Mouse (Mus musculus): ENCODE measurements at regions not wholly inside any gene's neighbourhood (a gene's known extent, or its start where the extent isn't known, plus 50 kb on each side); places are given as distances from the start of the nearest gene placed in this dataset.

DNA sequence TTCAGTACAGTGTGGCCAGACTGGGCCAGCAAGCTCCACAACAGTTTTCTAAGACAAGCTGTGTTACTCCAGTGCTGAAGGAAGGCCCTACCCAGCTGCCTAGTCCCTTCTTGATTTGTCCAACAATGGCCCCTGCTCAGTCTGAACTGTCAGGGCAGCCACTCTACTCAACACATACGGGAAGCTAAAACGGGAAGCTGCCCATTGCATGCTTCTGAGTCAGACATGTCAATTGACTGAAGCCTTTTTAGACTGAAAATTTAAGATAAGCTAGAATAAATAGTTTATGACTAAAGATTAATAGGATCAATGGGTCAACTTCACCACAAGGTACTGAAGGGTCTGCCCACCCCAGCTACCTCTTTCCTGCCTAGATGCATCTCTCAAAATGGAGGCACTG, 181.4 kb upstream of the Cdyl start:
- Histone ChIP-seq H3K9ac (no peak overlapping the region), H3K27me3 (replicated peaks) (no peaks in the 10 kb centered on the region), H3K27ac (ENCODE audit: poor library complexity, severe bottlenecking) (no peak overlapping the region), H3K9me3 (replicated peaks) (no peaks in the 10 kb centered on the region), H3K4me2 (no peak overlapping the region), H3K36me3 (no peaks in the 10 kb centered on the region), H3K4me3 (no peak overlapping the region), H3K4me1 (replicated peaks) (no peaks in the 10 kb centered on the region)
- WGBS, result 76% methylated on average over 2 of the region's 2 CpGs
- no peak for ATAC-seq (ENCODE audit: insufficient number of reproducible peaks, low FRiP score)

- no peak overlapping the region for H3K4me3 ChIP-seq
- ATAC-seq (ENCODE audit: insufficient number of reproducible peaks, low FRiP score), result no peak
Measured at GRCm38 (mm10) chr13:35482340-35482739, 177.3 kb upstream of the Cdyl start.

DNA sequence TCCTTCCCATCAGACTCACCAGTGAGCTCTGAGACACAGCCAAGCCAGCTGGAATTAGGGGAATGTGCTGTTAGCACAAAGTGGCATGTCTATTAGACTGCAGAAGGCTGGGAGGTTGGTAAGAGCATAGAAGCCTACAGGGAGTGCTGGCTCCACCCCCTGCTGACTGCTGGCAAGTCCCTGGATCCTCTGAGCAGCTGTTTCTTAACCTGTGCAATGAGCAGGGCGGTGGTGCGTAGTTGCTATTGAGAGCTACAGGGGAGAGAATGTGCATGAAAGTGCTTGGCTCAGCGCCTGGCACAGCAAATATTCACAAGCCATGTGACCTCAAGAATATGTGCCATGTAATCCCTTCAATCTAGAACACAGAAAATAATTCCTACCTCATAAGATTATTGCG, 173.5 kb upstream of the Cdyl start:
- ATAC-seq (ENCODE audit: insufficient number of reproducible peaks, low FRiP score), result no peak
- WGBS, result 74% methylated on average over 4 of the region's 4 CpGs

More at GRCm38 (mm10) chr13:35482340-35482739, 177.3 kb upstream of the Cdyl start:
- Histone ChIP-seq H3K27ac (ENCODE audit: poor library complexity, severe bottlenecking) (no peak overlapping the region), H3K9ac (no peak overlapping the region), H3K27me3 (replicated peaks) (no peaks in the 10 kb centered on the region), H3K36me3 (no peaks in the 10 kb centered on the region), H3K4me1 (replicated peaks) (no peaks in the 10 kb centered on the region), H3K4me2 (no peak overlapping the region), H3K9me3 (replicated peaks) (no peaks in the 10 kb centered on the region)
- WGBS, result 79% methylated on average over 4 of the region's 4 CpGs

DNA sequence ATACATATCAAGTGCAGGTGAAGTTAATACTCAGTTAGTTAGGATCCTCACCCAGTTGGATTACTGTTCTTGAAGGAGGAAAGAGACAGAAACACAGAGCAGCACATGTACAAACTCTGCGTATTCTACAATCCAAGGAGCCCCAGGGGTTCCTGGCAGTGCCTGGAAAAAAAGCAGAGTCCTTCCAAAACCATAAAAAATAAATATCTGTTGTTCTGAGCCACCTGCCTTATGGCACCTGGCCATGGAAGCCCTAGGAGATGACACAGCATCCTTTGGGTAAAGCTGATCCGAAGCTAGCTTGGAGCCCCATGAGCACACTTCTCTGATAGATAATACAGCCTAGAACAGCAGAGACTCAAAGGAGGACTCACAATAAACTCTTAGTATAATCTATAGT, 159.9 kb upstream of the Cdyl start:
- H3K27ac ChIP-seq (ENCODE audit: poor library complexity, severe bottlenecking), result no peak overlapping the region
- no peaks in the 10 kb centered on the region for H3K27me3 ChIP-seq (replicated peaks)
- H3K4me3 ChIP-seq, result no peak overlapping the region
- no peaks in the 10 kb centered on the region for H3K36me3 ChIP-seq
- no peak overlapping the region for H3K4me2 ChIP-seq
- no peak overlapping the region for H3K9ac ChIP-seq
- H3K4me1 ChIP-seq (replicated peaks), result no peaks in the 10 kb centered on the region
- WGBS, result 82% methylated on average over 2 of the region's 2 CpGs
- peaks cover 7% of the 10 kb centered on the region; the same call in 1 of the 2 replicates for H3K9me3 ChIP-seq (replicated peaks)
- no peak for ATAC-seq (ENCODE audit: insufficient number of reproducible peaks, low FRiP score)

More for the DNA sequence above, 173.5 kb upstream of the Cdyl start:
- H3K27me3 ChIP-seq (replicated peaks), result no peaks in the 10 kb centered on the region
- H3K4me2 ChIP-seq, result no peak overlapping the region
- no peak overlapping the region for H3K4me3 ChIP-seq
- H3K9me3 ChIP-seq (replicated peaks), result 0 out of 2 replicates have a peak, but pooled peaks cover 2% of the 10 kb centered on the region
- H3K4me1 ChIP-seq (replicated peaks), result no peaks in the 10 kb centered on the region
- H3K9ac ChIP-seq, result no peak overlapping the region
- H3K27ac ChIP-seq (ENCODE audit: poor library complexity, severe bottlenecking), result no peak overlapping the region
- no peaks in the 10 kb centered on the region for H3K36me3 ChIP-seq

- no peak overlapping the region for H3K27ac ChIP-seq (ENCODE audit: poor library complexity, severe bottlenecking)
- no peak for ATAC-seq (ENCODE audit: insufficient number of reproducible peaks, low FRiP score)
Measured at GRCm38 (mm10) chr13:35500891-35501290, 158.7 kb upstream of the Cdyl start.

GRCm38 (mm10) chr13:35501351-35502146, 158.1 kb upstream of the Cdyl start:
- H3K27me3 ChIP-seq (replicated peaks), result no peaks in the 10 kb centered on the region
- no peaks in the 10 kb centered on the region for H3K36me3 ChIP-seq
- H3K27ac ChIP-seq (ENCODE audit: poor library complexity, severe bottlenecking), result no peak overlapping the region
- no peak overlapping the region for H3K9ac ChIP-seq
- H3K4me3 ChIP-seq, result no peak overlapping the region
- no peak for ATAC-seq (ENCODE audit: insufficient number of reproducible peaks, low FRiP score)
- H3K4me1 ChIP-seq (replicated peaks), result no peaks in the 10 kb centered on the region
- H3K9me3 ChIP-seq (replicated peaks), result no peaks in the 10 kb centered on the region
- 61% methylated on average over 11 of the region's 11 CpGs for WGBS
- no peak overlapping the region for H3K4me2 ChIP-seq

More at GRCm38 (mm10) chr13:35500891-35501290, 158.7 kb upstream of the Cdyl start:
- Histone ChIP-seq H3K4me1 (replicated peaks) (no peaks in the 10 kb centered on the region), H3K9me3 (replicated peaks) (no peaks in the 10 kb centered on the region), H3K27me3 (replicated peaks) (no peaks in the 10 kb centered on the region), H3K4me2 (no peak overlapping the region), H3K36me3 (no peaks in the 10 kb centered on the region), H3K9ac (no peak overlapping the region), H3K4me3 (no peak overlapping the region)
- 48% methylated on average over 5 of the region's 5 CpGs for WGBS

GRCm38 (mm10) chr13:35502147-35502522, 157.5 kb upstream of the Cdyl start:
- Histone ChIP-seq H3K9ac (no peak overlapping the region), H3K4me3 (no peak overlapping the region), H3K36me3 (no peaks in the 10 kb centered on the region), H3K4me1 (replicated peaks) (no peaks in the 10 kb centered on the region), H3K27ac (ENCODE audit: poor library complexity, severe bottlenecking) (no peak overlapping the region), H3K9me3 (replicated peaks) (no peaks in the 10 kb centered on the region), H3K4me2 (no peak overlapping the region), H3K27me3 (replicated peaks) (no peaks in the 10 kb centered on the region)
- 64% methylated on average over 5 of the region's 5 CpGs for WGBS
- ATAC-seq (ENCODE audit: insufficient number of reproducible peaks, low FRiP score), result no peak

DNA sequence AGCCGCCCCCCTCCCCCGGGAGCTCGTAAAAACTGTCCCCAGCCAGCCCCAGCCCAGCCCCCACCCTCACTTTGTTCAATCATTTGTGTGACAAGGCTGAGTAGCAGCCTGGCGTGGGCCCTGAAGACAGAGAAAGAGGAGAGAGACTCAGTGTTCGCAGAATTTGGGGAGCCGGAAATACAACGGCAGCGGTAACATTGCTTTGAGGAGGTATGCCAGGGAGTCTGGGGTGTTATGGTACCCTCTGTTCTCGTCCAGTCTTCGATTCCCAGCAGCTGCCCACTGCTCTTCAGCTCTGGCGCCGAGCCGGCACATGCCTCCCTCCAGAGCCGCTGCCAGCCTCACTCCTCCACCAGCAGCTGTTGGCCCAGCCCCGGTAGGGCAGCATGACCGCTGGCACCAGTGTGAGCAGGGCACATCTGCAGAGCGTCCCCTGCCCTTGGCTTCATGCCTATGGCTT, 156.2 kb upstream of the Cdyl start:
- no peak overlapping the region for H3K4me2 ChIP-seq
- H3K4me3 ChIP-seq, result no peak overlapping the region
- no peaks in the 10 kb centered on the region for H3K36me3 ChIP-seq
- H3K27ac ChIP-seq (ENCODE audit: poor library complexity, severe bottlenecking), result no peak overlapping the region
- no peak overlapping the region for H3K9ac ChIP-seq
- no peak for ATAC-seq (ENCODE audit: insufficient number of reproducible peaks, low FRiP score)
- no peaks in the 10 kb centered on the region for H3K9me3 ChIP-seq (replicated peaks)
- H3K4me1 ChIP-seq (replicated peaks), result no peaks in the 10 kb centered on the region
- WGBS, result 73% methylated on average over 17 of the region's 17 CpGs
- H3K27me3 ChIP-seq (replicated peaks), result no peaks in the 10 kb centered on the region

- Histone ChIP-seq H3K9me3 (replicated peaks) (no peaks in the 10 kb centered on the region), H3K27me3 (replicated peaks) (no peaks in the 10 kb centered on the region), H3K27ac (ENCODE audit: poor library complexity, severe bottlenecking) (no peak overlapping the region), H3K4me1 (replicated peaks) (0 out of 2 replicates have a peak, but pooled peaks cover 2% of the 10 kb centered on the region), H3K36me3 (no peaks in the 10 kb centered on the region), H3K4me3 (no peak overlapping the region), H3K4me2 (no peak overlapping the region), H3K9ac (no peak overlapping the region)
- ATAC-seq (ENCODE audit: insufficient number of reproducible peaks, low FRiP score), result no peak
- WGBS, result 85% methylated on average over 1 of the region's 1 CpGs
Measured at GRCm38 (mm10) chr13:35507195-35507594, 152.4 kb upstream of the Cdyl start.

DNA sequence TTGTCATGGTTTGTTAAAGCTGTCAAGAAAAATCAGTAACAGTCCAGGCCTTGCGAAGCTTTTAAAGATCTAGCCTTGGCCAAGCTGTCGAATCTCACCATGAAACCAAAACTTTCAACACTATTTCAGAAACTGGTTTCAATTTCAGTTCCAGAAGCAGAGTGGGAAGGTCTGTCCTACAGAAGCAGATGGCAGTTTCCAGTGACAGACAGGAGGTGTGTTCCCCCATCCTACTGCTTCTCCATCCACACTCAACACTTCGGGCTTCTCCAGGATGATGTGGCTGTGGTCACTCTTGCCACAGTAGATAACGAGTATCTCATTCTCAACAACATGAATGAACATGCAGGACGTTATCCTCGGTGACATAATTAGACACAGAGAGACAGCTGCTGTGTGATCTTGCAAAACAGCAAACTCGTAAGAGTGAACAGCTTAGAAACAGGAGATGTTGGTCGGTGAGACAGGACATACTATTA, 147.6 kb upstream of the Cdyl start:
- no peaks in the 10 kb centered on the region for H3K27me3 ChIP-seq (replicated peaks)
- ATAC-seq (ENCODE audit: insufficient number of reproducible peaks, low FRiP score), result no peak
- H3K36me3 ChIP-seq, result no peaks in the 10 kb centered on the region
- H3K9ac ChIP-seq, result no peak overlapping the region
- 40% methylated on average over 8 of the region's 8 CpGs for WGBS
- H3K4me2 ChIP-seq, result no peak overlapping the region
- H3K9me3 ChIP-seq (replicated peaks), result no peaks in the 10 kb centered on the region
- H3K27ac ChIP-seq (ENCODE audit: poor library complexity, severe bottlenecking), result no peak overlapping the region
- H3K4me3 ChIP-seq, result no peak overlapping the region
- 0 out of 2 replicates have a peak, but pooled peaks cover 3% of the 10 kb centered on the region for H3K4me1 ChIP-seq (replicated peaks)

- Histone ChIP-seq H3K4me3 (no peak overlapping the region), H3K9me3 (replicated peaks) (no peaks in the 10 kb centered on the region), H3K27me3 (replicated peaks) (no peaks in the 10 kb centered on the region), H3K4me1 (replicated peaks) (0 out of 2 replicates have a peak, but pooled peaks cover 3% of the 10 kb centered on the region), H3K9ac (no peak overlapping the region), H3K27ac (ENCODE audit: poor library complexity, severe bottlenecking) (no peak overlapping the region), H3K4me2 (no peak overlapping the region), H3K36me3 (no peaks in the 10 kb centered on the region)
- no peak for ATAC-seq (ENCODE audit: insufficient number of reproducible peaks, low FRiP score)
- WGBS, result 77% methylated on average over 8 of the region's 8 CpGs
Measured at GRCm38 (mm10) chr13:35513120-35513519, 146.5 kb upstream of the Cdyl start.

Measured in heart, embryonic 12.5 days (tissue).